Mouse (Mus musculus) right cerebral cortex, postnatal 14 days (tissue): Measurements from ENCODE around the gene Anks6.

Experiments used
- DNase-seq: peaks from one replicate; pipeline ENCODE4 v3.0.0; 2022

Gene Anks6

GRCm38 (mm10) chr4:46988824-46989223 lies 68.4 kb downstream of the Anks6 start:
- DNase-seq = no peak

- no peak for DNase-seq
These were observed 69.0 kb downstream of the Anks6 start for GRCm38 (mm10) chr4:46988257-46988656.

GRCm38 (mm10) chr4:46987809-46988208 lies 69.4 kb downstream of the Anks6 start:
- DNase-seq = no peak

GRCm38 (mm10) chr4:46986054-46986453 lies 71.2 kb downstream of the Anks6 start:
- DNase-seq = no peak

GRCm38 (mm10) chr4:46982912-46983311 lies 74.3 kb downstream of the Anks6 start:
- DNase-seq = no peak

- DNase-seq = no peak
These were observed 75.1 kb downstream of the Anks6 start for GRCm38 (mm10) chr4:46982094-46982493.

- no peak for DNase-seq
These were observed 78.9 kb downstream of the Anks6 start for GRCm38 (mm10) chr4:46978371-46978770.

GRCm38 (mm10) chr4:46977161-46977560 lies 80.1 kb downstream of the Anks6 start:
- DNase-seq = no peak

- no peak for DNase-seq
These were observed 80.6 kb downstream of the Anks6 start for GRCm38 (mm10) chr4:46976671-46977071.

- DNase-seq = no peak
These were observed 83.9 kb downstream of the Anks6 start for GRCm38 (mm10) chr4:46973322-46973721.

- no peak for DNase-seq
These were observed 89.2 kb downstream of the Anks6 start for GRCm38 (mm10) chr4:46967981-46968380.

GRCm38 (mm10) chr4:46966551-46966950 lies 90.7 kb downstream of the Anks6 start:
- DNase-seq = no peak
